Mouse (Mus musculus): ENCODE measurements around the gene Jade1.

DNA sequence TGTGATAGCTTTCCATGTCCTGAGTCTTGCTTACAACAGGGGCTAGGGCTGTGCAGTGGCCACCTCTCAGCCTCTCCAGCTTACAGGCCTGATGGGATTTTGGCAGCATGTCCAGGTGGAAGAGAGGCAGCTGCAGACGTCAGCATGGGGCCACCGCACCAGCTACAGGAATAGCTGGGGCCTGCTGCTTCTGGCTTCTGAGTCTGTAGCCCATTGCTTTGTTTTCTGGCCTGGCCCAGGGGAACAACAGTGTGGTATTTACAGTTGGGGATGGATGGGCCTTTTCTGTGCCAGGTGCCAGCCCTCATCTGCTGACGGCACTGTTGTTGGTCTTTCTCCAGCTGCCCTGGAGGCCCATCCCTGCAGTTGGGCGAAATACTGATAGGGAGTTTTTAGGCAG, 28.1 kb downstream of the Jade1 start:
- no peak for TF ChIP-seq CTCF (IDR thresholded peaks at IDR 0.05; ENCODE audit: low read depth)
- no peak for TF ChIP-seq EP300 (IDR thresholded peaks at IDR 0.05; ENCODE audit: low read depth)

Measured in heart, postnatal 0 days (tissue).